Mouse (Mus musculus) small intestine, adult 2 months (tissue): ENCODE data around the gene Tmprss11e. TPM values are rescaled to one million over a fixed set of nuclear protein-coding genes. Genes with fewer than 3 reads are reported as not detected.

Experiments used
- H3K27ac ChIP-seq: fragments of 200-500 bp; 2 replicates; pipeline ENCODE4 v1.5.1; 2012; ENCODE audit warnings: low read depth, low read length, control low read depth, inconsistent platforms; ENCODE audit not compliant: insufficient read depth
- H3K27me3 ChIP-seq: fragments of 200-500 bp; 2 replicates; pipeline ENCODE4 v1.6.1; 2012; ENCODE audit warnings: mild to moderate bottlenecking, moderate library complexity, low read length, inconsistent platforms; ENCODE audit not compliant: control insufficient read depth, insufficient read depth
- H3K36me3 ChIP-seq: fragments of 200-500 bp; 2 replicates; pipeline ENCODE4 v1.6.1; 2012; ENCODE audit warnings: mild to moderate bottlenecking, low read length, control low read depth, inconsistent platforms; ENCODE audit not compliant: control insufficient read depth, insufficient read depth
- H3K4me1 ChIP-seq: fragments of 200-500 bp; 2 replicates; pipeline ENCODE4 v1.6.1; 2012; ENCODE audit warnings: low read length, inconsistent platforms, mixed read lengths; ENCODE audit not compliant: control insufficient read depth, insufficient read depth, insufficient read length
- H3K4me3 ChIP-seq: fragments of 200-500 bp; 2 replicates; pipeline ENCODE4 v1.5.1; 2012; ENCODE audit warnings: low read depth, mild to moderate bottlenecking, control low read depth, inconsistent platforms, low read length, moderate library complexity
- CTCF ChIP-seq: fragments of 200-500 bp; IDR thresholded peaks from 2 replicates; pipeline ENCODE4 v1.5.1; 2012; ENCODE audit warnings: low read depth, mild to moderate bottlenecking, control low read depth, inconsistent platforms, low read length, moderate library complexity, mixed read lengths; ENCODE audit not compliant: insufficient replicate concordance, insufficient read length; ENCODE audit errors: extremely low read depth
- POLR2A ChIP-seq: fragments of 200-500 bp; IDR thresholded peaks from 2 replicates; pipeline ENCODE4 v1.6.1; 2012; ENCODE audit warnings: low read depth, mild to moderate bottlenecking, control low read depth, inconsistent platforms, low read length, moderate library complexity
- WGBS: fragments of 180-500 bp; shearing (Covaris S2); methylation state at CpG from one replicate; pipeline ENCODE4 v1.1.7; 2018; 5-methylcytosine and 5-hydroxymethylcytosine counted together
- polyA plus RNA-seq: library from polyadenylated mRNA; depleted of rRNA; stranded (reverse); fragments of >200 nt; gene quantifications from 2 replicates; pipeline ENCODE4 v1.2.3, GENCODE M21; 2012; rRNA removed

The Tmprss11e gene
- polyA plus RNA-seq, result not detected in 2 replicates

DNA sequence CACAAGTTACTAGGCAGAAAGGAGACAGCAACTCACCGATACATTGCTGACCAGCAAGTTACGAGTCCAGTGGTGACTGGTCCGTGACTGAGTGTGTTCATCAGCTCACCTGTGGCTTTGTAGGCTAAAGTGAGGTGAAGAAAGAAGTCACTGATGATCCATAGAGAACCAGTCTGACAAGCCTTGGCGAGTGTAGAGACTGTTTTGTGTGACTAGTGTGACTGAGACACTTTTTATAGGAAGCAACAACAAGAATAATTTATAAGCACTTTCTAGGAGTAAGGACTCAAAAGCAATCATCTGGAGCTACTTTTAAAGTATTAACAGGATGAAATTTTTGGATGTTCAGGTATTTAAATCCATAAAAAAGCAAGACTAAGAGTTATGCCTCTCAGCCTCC lies at the start of gene Tmprss11e:
Tmprss11e (minus strand) TSS at position 101 of the 400 bp plus-strand sequence.
- H3K4me3 ChIP-seq, result no peak within 1 kb of the TSS
- H3K36me3 ChIP-seq, result no peaks in the 10 kb centered on the region
- H3K27ac ChIP-seq, result no peak within 1 kb of the TSS
- no peaks in the 10 kb centered on the region; the same call in 1 of the 2 replicates for H3K27me3 ChIP-seq
- no peak for TF ChIP-seq POLR2A
- TF ChIP-seq CTCF, result no peak
- 72% methylated on average over 4 of the region's 4 CpGs for WGBS
- no peaks in the 10 kb centered on the region for H3K4me1 ChIP-seq

DNA sequence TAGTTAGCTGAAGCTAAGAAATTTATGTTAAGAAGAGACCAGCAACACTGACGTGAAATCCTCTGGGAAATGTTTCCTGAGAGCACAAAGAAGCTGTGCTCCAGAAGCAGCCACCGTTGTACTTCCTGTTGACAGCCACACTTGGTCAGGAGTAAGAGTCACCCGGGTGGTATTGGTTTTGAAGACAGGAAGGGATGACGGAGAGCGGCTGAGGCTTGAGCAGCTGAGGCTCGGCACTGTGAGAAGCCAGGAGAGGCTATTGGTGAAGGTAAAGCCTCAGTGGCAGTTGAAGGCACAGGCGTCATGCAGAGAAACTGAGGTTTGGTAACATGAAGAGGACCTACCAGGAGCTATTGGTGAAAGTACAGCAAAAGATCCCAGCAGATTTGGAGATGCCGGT lies 47.2 kb upstream of the Tmprss11e start:
- H3K36me3 ChIP-seq, result no peaks in the 10 kb centered on the region
- H3K27ac ChIP-seq, result no peak overlapping the region
- H3K4me1 ChIP-seq, result no peaks in the 10 kb centered on the region
- 68% methylated on average over 8 of the region's 8 CpGs for WGBS
- no peak overlapping the region for H3K4me3 ChIP-seq
- no peaks in the 10 kb centered on the region for H3K27me3 ChIP-seq
- TF ChIP-seq CTCF (no peak), POLR2A (no peak)

DNA sequence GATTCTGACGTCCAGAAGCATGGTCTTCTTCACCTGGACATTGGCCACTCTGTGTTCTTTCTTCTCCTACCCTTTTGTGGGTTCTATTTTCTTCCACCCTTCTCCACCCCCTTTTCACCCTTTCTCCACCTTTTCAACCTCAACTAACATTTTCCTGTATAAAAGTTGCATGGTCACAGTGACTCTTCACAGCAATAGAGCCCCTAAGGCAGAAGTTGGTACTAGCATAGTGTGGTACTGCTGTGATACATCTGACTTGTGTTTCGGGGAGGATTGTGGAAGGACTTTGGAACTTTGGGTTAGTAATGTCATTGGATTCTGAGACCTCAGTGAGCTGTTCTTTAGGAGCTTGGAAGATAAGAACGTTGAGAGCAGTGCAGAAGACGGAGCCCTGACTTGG lies 46.6 kb upstream of the Tmprss11e start:
- 41% methylated on average over 4 of the region's 4 CpGs for WGBS
- no peaks in the 10 kb centered on the region for H3K27me3 ChIP-seq
- H3K27ac ChIP-seq, result no peak overlapping the region
- no peaks in the 10 kb centered on the region for H3K36me3 ChIP-seq
- TF ChIP-seq POLR2A (no peak), CTCF (no peak)
- H3K4me3 ChIP-seq, result no peak overlapping the region
- no peaks in the 10 kb centered on the region for H3K4me1 ChIP-seq

DNA sequence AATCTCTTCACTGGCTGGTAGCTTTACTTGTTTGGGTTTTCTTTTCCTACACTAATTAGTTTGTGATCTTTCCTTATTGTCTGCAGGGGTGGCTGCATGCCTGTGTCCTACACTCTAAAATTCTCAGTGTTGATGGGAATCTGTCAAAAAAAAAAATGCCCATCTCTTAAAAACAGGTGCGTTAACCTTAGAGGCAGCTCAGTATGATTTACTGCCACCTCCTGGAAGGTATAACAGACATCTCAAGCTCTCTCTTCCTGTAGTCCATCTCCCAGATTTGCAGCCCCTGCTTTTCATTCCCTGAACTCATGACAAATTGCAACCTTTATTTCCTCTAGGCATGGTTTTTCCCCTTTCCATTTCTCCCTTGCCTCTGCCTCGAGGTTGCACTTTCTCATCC lies 44.3 kb upstream of the Tmprss11e start:
- H3K4me3 ChIP-seq, result no peak overlapping the region
- no peak for TF ChIP-seq CTCF
- TF ChIP-seq POLR2A, result no peak
- WGBS, result 33% methylated on average over 2 of the region's 2 CpGs
- no peaks in the 10 kb centered on the region for H3K36me3 ChIP-seq
- H3K4me1 ChIP-seq, result no peaks in the 10 kb centered on the region
- H3K27me3 ChIP-seq, result no peaks in the 10 kb centered on the region
- no peak overlapping the region for H3K27ac ChIP-seq

DNA sequence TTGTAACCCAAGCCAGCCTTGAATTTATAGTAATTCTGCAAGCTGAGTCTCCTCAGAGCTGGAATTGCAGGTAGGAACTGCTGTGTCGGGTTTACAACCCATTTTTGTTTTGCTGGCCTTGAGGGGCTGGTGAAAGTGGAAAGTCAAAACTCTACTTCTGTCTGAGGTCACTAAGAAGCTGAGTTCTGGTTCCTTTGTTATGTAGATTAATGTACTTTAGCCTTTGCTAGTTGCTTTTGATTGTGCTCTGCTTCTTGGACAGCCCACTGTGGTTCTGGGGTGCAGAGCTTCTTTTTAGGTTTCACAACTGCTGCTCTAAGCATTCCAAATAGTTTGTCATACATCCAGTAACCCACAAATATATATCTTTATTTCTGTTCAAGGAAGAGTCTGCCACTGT lies 41.2 kb upstream of the Tmprss11e start:
- Histone ChIP-seq H3K4me3 (no peak overlapping the region), H3K27ac (no peak overlapping the region), H3K36me3 (no peaks in the 10 kb centered on the region), H3K27me3 (no peaks in the 10 kb centered on the region), H3K4me1 (no peaks in the 10 kb centered on the region)
- 64% methylated on average over 1 of the region's 1 CpGs for WGBS
- no peak for TF ChIP-seq POLR2A
- no peak for TF ChIP-seq CTCF

DNA sequence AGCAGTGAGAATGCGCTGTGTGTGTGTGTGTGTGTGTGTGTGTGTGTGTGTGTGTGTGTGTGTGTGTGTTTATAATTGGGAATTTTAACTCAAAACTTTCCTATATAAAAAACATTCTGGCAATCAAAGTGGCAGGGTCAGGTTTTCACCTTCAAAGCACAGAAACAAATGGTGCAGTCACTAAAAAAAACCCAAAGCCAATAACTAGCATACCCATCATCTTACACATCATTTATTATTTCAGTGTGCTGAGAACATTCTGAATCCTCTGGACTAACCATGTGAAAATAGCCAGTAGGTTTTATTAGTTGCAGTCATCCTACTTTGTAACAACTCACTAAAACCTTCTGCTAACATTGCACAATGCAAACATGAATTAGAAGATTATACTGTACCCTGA lies 38.6 kb upstream of the Tmprss11e start:
- no peaks in the 10 kb centered on the region for H3K36me3 ChIP-seq
- no peaks in the 10 kb centered on the region for H3K4me1 ChIP-seq
- no peak for TF ChIP-seq CTCF
- no peak for TF ChIP-seq POLR2A
- no peaks in the 10 kb centered on the region for H3K27me3 ChIP-seq
- H3K4me3 ChIP-seq, result no peak overlapping the region
- WGBS, result 80% methylated on average over 1 of the region's 1 CpGs
- no peak overlapping the region for H3K27ac ChIP-seq

DNA sequence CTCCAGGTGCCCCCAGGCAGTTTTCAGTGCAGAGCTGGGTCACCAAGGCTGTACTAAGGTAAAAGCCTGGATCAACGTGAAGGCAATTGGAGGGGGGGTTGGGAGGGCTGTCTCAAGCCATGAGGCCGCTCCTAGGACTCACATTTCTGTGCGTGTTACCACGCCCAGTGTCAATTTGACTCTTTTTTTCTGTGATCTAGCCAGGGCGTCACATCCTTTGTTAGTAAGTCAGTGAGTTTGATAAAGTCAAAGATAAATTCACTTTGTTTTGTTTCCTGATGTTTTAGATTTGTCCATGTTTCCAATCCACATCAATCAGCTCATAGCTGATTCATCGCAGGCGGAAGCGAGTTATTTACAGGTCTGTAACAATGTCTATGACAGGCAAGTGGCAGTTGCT lies 37.4 kb upstream of the Tmprss11e start:
- Histone ChIP-seq H3K27ac (no peak overlapping the region), H3K27me3 (no peaks in the 10 kb centered on the region), H3K4me1 (no peaks in the 10 kb centered on the region), H3K4me3 (no peak overlapping the region), H3K36me3 (no peaks in the 10 kb centered on the region)
- TF ChIP-seq CTCF (no peak), POLR2A (no peak)
- WGBS, result 49% methylated on average over 8 of the region's 8 CpGs

DNA sequence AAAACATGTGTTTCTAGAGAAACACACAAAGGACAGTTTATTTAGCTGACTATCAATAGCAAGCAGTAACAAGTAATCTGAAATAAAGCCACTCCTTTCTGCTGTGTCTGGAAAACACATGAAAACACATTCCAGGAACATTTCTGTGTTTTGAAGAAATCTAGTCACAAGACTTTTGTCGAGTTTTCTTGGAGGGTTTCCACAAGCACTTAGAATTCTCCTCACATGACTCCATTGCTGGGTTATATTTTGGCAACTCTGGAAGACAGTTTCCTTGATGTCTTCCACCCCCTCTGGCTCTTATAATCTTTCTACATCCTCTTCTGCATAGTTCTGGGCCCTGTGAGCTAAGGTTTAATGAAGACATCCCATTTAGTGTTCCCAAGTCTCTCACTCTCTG lies 32.9 kb upstream of the Tmprss11e start:
- Histone ChIP-seq H3K27me3 (no peaks in the 10 kb centered on the region), H3K4me1 (no peaks in the 10 kb centered on the region)
- 67% methylated on average over 1 of the region's 1 CpGs for WGBS

More for the DNA sequence above, 32.9 kb upstream of the Tmprss11e start:
- Histone ChIP-seq H3K4me3 (no peak overlapping the region), H3K36me3 (no peaks in the 10 kb centered on the region), H3K27ac (no peak overlapping the region)
- TF ChIP-seq CTCF (no peak), POLR2A (no peak)
